Mouse (Mus musculus) MEL-GATA-1-ER (cell line): ENCODE data around the gene Cyp2j9.
"Not testable (repeated sequence)": the region's sequence is repeated elsewhere in the genome, so short reads cannot be mapped to it uniquely, and the experiment has no call there.

Source experiments
- DNase-seq: peaks from one replicate; pipeline ENCODE4 v3.0.0-alpha.2; 2012; ENCODE audit warnings: low read depth; ENCODE audit errors: extremely low read depth

The Cyp2j9 gene

GRCm38 (mm10) chr4:96590911-96591790 is at the start of gene Cyp2j9:
Cyp2j9 (minus strand) TSS chr4:96591578.
- no peak for DNase-seq

- no peak for DNase-seq
Measured at GRCm38 (mm10) chr4:96635455-96635854, 44.1 kb upstream of the Cyp2j9 start.

GRCm38 (mm10) chr4:96622474-96622873 is 31.1 kb upstream of the Cyp2j9 start:
- no peak for DNase-seq

- DNase-seq: no peak
Measured at GRCm38 (mm10) chr4:96591791-96592150, 393 bp upstream of the Cyp2j9 start.

- no peak for DNase-seq
Measured at GRCm38 (mm10) chr4:96581425-96582088, 9.8 kb downstream of the Cyp2j9 start.

GRCm38 (mm10) chr4:96580351-96580750 is 11.0 kb downstream of the Cyp2j9 start:
- not testable (repeated sequence) for DNase-seq

GRCm38 (mm10) chr4:96569442-96569841 is 21.9 kb downstream of the Cyp2j9 start:
- DNase-seq: no peak

- DNase-seq: no peak
Measured at GRCm38 (mm10) chr4:96567988-96568387, 23.4 kb downstream of the Cyp2j9 start.

- no peak for DNase-seq
Measured at GRCm38 (mm10) chr4:96565808-96566207, 25.6 kb downstream of the Cyp2j9 start.

GRCm38 (mm10) chr4:96560464-96560863 is 30.9 kb downstream of the Cyp2j9 start:
- DNase-seq: no peak

- no peak for DNase-seq
Measured at GRCm38 (mm10) chr4:96559781-96560180, 31.6 kb downstream of the Cyp2j9 start.

- DNase-seq: no peak
Measured at GRCm38 (mm10) chr4:96553133-96553819, 38.1 kb downstream of the Cyp2j9 start, which contains the start of gene Cyp2j6. Cyp2j6 (minus strand) TSS chr4:96553661.

- no peak for DNase-seq
Measured at GRCm38 (mm10) chr4:96551619-96552018, 39.8 kb downstream of the Cyp2j9 start.

- no peak for DNase-seq
Measured at GRCm38 (mm10) chr4:96545976-96546375, 45.4 kb downstream of the Cyp2j9 start.

- no peak for DNase-seq
Measured at GRCm38 (mm10) chr4:96525772-96526171, 65.6 kb downstream of the Cyp2j9 start.

- DNase-seq: no peak
Measured at GRCm38 (mm10) chr4:96522256-96522655, 69.1 kb downstream of the Cyp2j9 start.
